In genomic region chr6:134243119-134243518, GRCm38 (mm10) we compare ENCODE assay signal across 10 mouse cellular contexts.
DNase-seq lines count a peak whose midpoint lies in the region; ATAC-seq and TF ChIP-seq lines count a peak whose summit lies in the region.
"Had no signal": no experiment of that assay in that cellular context is flagged by ENCODE, and none has a peak within 500 bp of the region (broad histone marks: within the 10 kb centered on the region; RNA-seq: fewer than 3 reads in every experiment).

No protein-coding gene starts in this region.

- TF ChIP-seq CTCF in layer of hippocampus, adult 2 months (conservative IDR thresholded peaks at IDR 0.05), result no peak
- TF ChIP-seq CTCF in cortical plate, adult 2 months (IDR thresholded peaks at IDR 0.05; ENCODE audit: extremely low read depth, insufficient read depth, low read length), result no peak
- no peak for TF ChIP-seq CTCF in small intestine, adult 2 months (IDR thresholded peaks at IDR 0.05; ENCODE audit: extremely low read depth, insufficient read length, insufficient replicate concordance, low read depth, low read length)
- no peak for TF ChIP-seq CTCF in cerebellum, adult 2 months (IDR thresholded peaks at IDR 0.05; ENCODE audit: borderline replicate concordance, insufficient read depth, low read depth, low read length)

- peak; percentile 81; the same call in 1 of the 2 replicates for ATAC-seq in kidney, embryonic 16.5 days (ENCODE audit: low FRiP score, low TSS enrichment)
- ATAC-seq: midbrain, embryonic 13.5 days had no signal

- 0 out of 2 replicates have a peak overlapping the region, but pooled peaks have one; percentile 14 for H3K27ac ChIP-seq in layer of hippocampus, adult 2 months
- peak overlapping the region; percentile 3; the same call in 1 of the 2 replicates for H3K27ac ChIP-seq in cortical plate, adult 2 months (ENCODE audit: insufficient read depth, low read length)
- peak overlapping the region; percentile 77 for H3K27ac ChIP-seq in kidney, embryonic 16.5 days (ENCODE audit: low read length)
- peak overlapping the region; percentile 44 for H3K27ac ChIP-seq in small intestine, adult 2 months (ENCODE audit: insufficient read depth, low read depth, low read length)
- no peak overlapping the region for H3K27ac ChIP-seq in cerebellum, adult 2 months (ENCODE audit: insufficient read depth, low read length)
- H3K27ac ChIP-seq: midbrain, embryonic 13.5 days had no signal

- H3K4me3 ChIP-seq in layer of hippocampus, adult 2 months, result no peak overlapping the region
- no peak overlapping the region for H3K4me3 ChIP-seq in cortical plate, adult 2 months (ENCODE audit: insufficient read depth, low read length)
- no peak overlapping the region for H3K4me3 ChIP-seq in kidney, embryonic 16.5 days (ENCODE audit: low read length)
- H3K4me3 ChIP-seq in small intestine, adult 2 months (ENCODE audit: low read depth, low read length), result no peak overlapping the region
- H3K4me3 ChIP-seq in cerebellum, adult 2 months (replicated peaks; ENCODE audit: insufficient read depth, low read depth, low read length), result no peak overlapping the region
- H3K4me3 ChIP-seq: midbrain, embryonic 13.5 days had no signal

- H3K36me3 ChIP-seq in kidney, embryonic 16.5 days (ENCODE audit: insufficient read depth, low read length), result peaks cover 25% of the 10 kb centered on the region
- H3K36me3 ChIP-seq in small intestine, adult 2 months (ENCODE audit: control insufficient read depth, insufficient read depth, low read length), result peaks cover 2% of the 10 kb centered on the region

- no peak overlapping the region; the same call in 1 of the 2 replicates for H3K9ac ChIP-seq in kidney, embryonic 16.5 days (replicated peaks; ENCODE audit: low read length)
- H3K9ac ChIP-seq: midbrain, embryonic 13.5 days had no signal

- 6% methylated on average over 3 of the region's 3 CpGs for WGBS in kidney, embryonic 16.5 days
- WGBS in small intestine, adult 2 months, result 13% methylated on average over 3 of the region's 3 CpGs
- WGBS in cerebellum, adult 2 months, result 42% methylated on average over 3 of the region's 3 CpGs

- no peaks in the 10 kb centered on the region for H3K4me1 ChIP-seq in cortical plate, adult 2 months (ENCODE audit: control insufficient read depth, insufficient read depth, low read length)
- peaks cover 21% of the 10 kb centered on the region for H3K4me1 ChIP-seq in kidney, embryonic 16.5 days (ENCODE audit: insufficient read depth, low read length)
- peaks cover 9% of the 10 kb centered on the region; the same call in 1 of the 2 replicates for H3K4me1 ChIP-seq in small intestine, adult 2 months (ENCODE audit: control insufficient read depth, insufficient read depth, insufficient read length, low read length)
- H3K4me1 ChIP-seq in cerebellum, adult 2 months (ENCODE audit: control insufficient read depth, insufficient read depth, low read length), result no peaks in the 10 kb centered on the region
- H3K4me1 ChIP-seq: midbrain, embryonic 13.5 days had no signal

- H3K4me2 ChIP-seq in kidney, embryonic 16.5 days (replicated peaks; ENCODE audit: low read depth, low read length), result no peak overlapping the region
- H3K4me2 ChIP-seq: midbrain, embryonic 13.5 days had no signal

- DNase-seq in layer of hippocampus, adult 2 months (ENCODE audit: low spot score in 2 of 2), result no peak
- DNase-seq in layer of hippocampus, adult 9-10 months (ENCODE audit: low spot score), result no peak
- DNase-seq in cerebellum, adult 8-10 months, result no peak
- DNase-seq in embryo, embryonic 10.5 days (ENCODE audit: low spot score), result no peak
- no peak for DNase-seq in cerebellum, adult 2 months
- DNase-seq: right cerebral cortex, adult 18-20 months had no signal

- H3K9me3 ChIP-seq in kidney, embryonic 16.5 days (ENCODE audit: low read length), result no peaks in the 10 kb centered on the region; the same call in 1 of the 2 replicates
- H3K9me3 ChIP-seq: midbrain, embryonic 13.5 days had no signal

- no peak for TF ChIP-seq POLR2A in cortical plate, adult 2 months (IDR thresholded peaks at IDR 0.05; ENCODE audit: extremely low read depth, insufficient read depth, low read length)
- TF ChIP-seq POLR2A in small intestine, adult 2 months (IDR thresholded peaks at IDR 0.05; ENCODE audit: low read depth, low read length), result no peak
- no peak for TF ChIP-seq POLR2A in cerebellum, adult 2 months (IDR thresholded peaks at IDR 0.05; ENCODE audit: borderline replicate concordance, insufficient read depth, low read length)

- H3K27me3 ChIP-seq in kidney, embryonic 16.5 days (ENCODE audit: insufficient read depth, low read length), result no peaks in the 10 kb centered on the region
- H3K27me3 ChIP-seq in small intestine, adult 2 months (ENCODE audit: control insufficient read depth, insufficient read depth, low read length), result no peaks in the 10 kb centered on the region
- H3K27me3 ChIP-seq in cerebellum, adult 2 months (ENCODE audit: control insufficient read depth, insufficient read depth, low read length), result no peaks in the 10 kb centered on the region
- H3K27me3 ChIP-seq: midbrain, embryonic 13.5 days had no signal
